Mouse (Mus musculus): ENCODE measurements around the gene Sertad2. TPM values are rescaled to one million over a fixed set of nuclear protein-coding genes. Genes with fewer than 3 reads are reported as not detected.

Sertad2 gene
- total and polyA plus RNA-seq, 3 experiments = 5.9 to 13.1 (median 6.0) TPM

- H3K4me2 ChIP-seq (ENCODE audit: insufficient read depth, low read depth, poor library complexity, severe bottlenecking) = no peak overlapping the region
- no peak overlapping the region for H3K27ac ChIP-seq (ENCODE audit: insufficient read depth, low read depth)
- H3K27me3 ChIP-seq (replicated peaks) = no peaks in the 10 kb centered on the region
- in situ Hi-C loops (cut with MboI; ENCODE audit: low pct_ligation_motif_present, low pct_unique_long_range_greater_than_20kb, low sequenced_read_pairs) (no loop called here), dilution Hi-C loops (cut with MboI; ENCODE audit: extremely low pct_ligation_motif_present, extremely low pct_unique_long_range_greater_than_20kb, low sequenced_read_pairs) (no loop called here)
- no peak overlapping the region for H3K4me3 ChIP-seq (replicated peaks in 1 of 3; ENCODE audit: low read depth in 2 of 3, low read length in 2 of 3, poor library complexity in 1 of 3)
- no peak for DNase-seq (ENCODE audit: extremely low read depth)
- H3K36me3 ChIP-seq (replicated peaks in 1 of 2; ENCODE audit: control insufficient read depth in 1 of 2, insufficient read depth in 1 of 2, low read length in 1 of 2) = peaks cover 22 to 62% of the 10 kb centered on the region in 2 experiments
- peaks cover 3 to 28% of the 10 kb centered on the region in 2 experiments; a peak in 3 of 4 replicates for H3K4me1 ChIP-seq (ENCODE audit: control insufficient read depth in 1 of 2, insufficient read depth in 2 of 2)
- no peaks in the 10 kb centered on the region for H3K9me3 ChIP-seq (replicated peaks; ENCODE audit: low read length)
- H3K9ac ChIP-seq (ENCODE audit: insufficient read depth, low read depth) = no peak overlapping the region
- peaks cover 7% of the 10 kb centered on the region; the same call in 1 of the 2 replicates for H3K79me2 ChIP-seq (replicated peaks; ENCODE audit: control insufficient read depth, extremely low read depth, insufficient read depth, poor library complexity, severe bottlenecking)
- TF ChIP-seq KAT2A (IDR thresholded peaks at IDR 0.05; ENCODE audit: insufficient replicate concordance, low read length) (no peak), CTCF (conservative IDR thresholded peaks at IDR 0.05 in 1 of 2, IDR thresholded peaks at IDR 0.05 in 1 of 2; ENCODE audit: low read depth in 2 of 2, low read length in 2 of 2) (0 out of 4 replicates have a peak, but pooled peaks of 1 of the 2 experiments have one; percentile 15)
Measured at GRCm38 (mm10) chr11:20649477-20649876, 106.4 kb downstream of the Sertad2 start.

- no peak overlapping the region for H3K4me2 ChIP-seq (ENCODE audit: insufficient read depth, low read depth, poor library complexity, severe bottlenecking)
- H3K4me3 ChIP-seq (replicated peaks in 1 of 3; ENCODE audit: low read depth in 2 of 3, low read length in 2 of 3, poor library complexity in 1 of 3) = no peak overlapping the region
- TF ChIP-seq MAX (IDR thresholded peaks at IDR 0.05; ENCODE audit: low read length) (no peak), USF2 (conservative IDR thresholded peaks at IDR 0.05; ENCODE audit: low read depth, low read length) (no peak), GABPA (IDR thresholded peaks at IDR 0.05; ENCODE audit: insufficient replicate concordance, low read depth, low read length) (no peak), POLR2A (IDR thresholded peaks at IDR 0.05; ENCODE audit: low read depth, low read length) (no peak), SIN3A (IDR thresholded peaks at IDR 0.05; ENCODE audit: low read length) (no peak), USF1 (IDR thresholded peaks at IDR 0.05; ENCODE audit: low read depth, low read length) (no peak), RAD21 (IDR thresholded peaks at IDR 0.05; ENCODE audit: low read depth, low read length) (no peak), ZKSCAN1 (IDR thresholded peaks at IDR 0.05; ENCODE audit: borderline replicate concordance, low read depth, low read length) (no peak), EP300 (IDR thresholded peaks at IDR 0.05; ENCODE audit: low read length) (no peak), ZMIZ1 (IDR thresholded peaks at IDR 0.05; ENCODE audit: low read depth, low read length) (no peak), HCFC1 (IDR thresholded peaks at IDR 0.05; ENCODE audit: low read depth, low read length) (no peak), NRF1 (IDR thresholded peaks at IDR 0.05; ENCODE audit: low read depth, low read length) (no peak), ELF1 (IDR thresholded peaks at IDR 0.05; ENCODE audit: low read depth, low read length) (no peak), POLR2AphosphoS2 (IDR thresholded peaks at IDR 0.05; ENCODE audit: low read depth, low read length) (no peak), MXI1 (IDR thresholded peaks at IDR 0.05; ENCODE audit: low read depth, low read length) (no peak)
- H3K9ac ChIP-seq (ENCODE audit: insufficient read depth, low read depth) = no peak overlapping the region
- DNase-seq (ENCODE audit: extremely low read depth) = no peak
- H3K9me3 ChIP-seq (replicated peaks; ENCODE audit: low read length) = no peaks in the 10 kb centered on the region
- in situ Hi-C loops (cut with MboI; ENCODE audit: low pct_ligation_motif_present, low pct_unique_long_range_greater_than_20kb, low sequenced_read_pairs) = no loop called here
- peaks cover 7% of the 10 kb centered on the region; the same call in 1 of the 2 replicates for H3K79me2 ChIP-seq (replicated peaks; ENCODE audit: control insufficient read depth, extremely low read depth, insufficient read depth, poor library complexity, severe bottlenecking)
- peaks cover 3 to 27% of the 10 kb centered on the region in 2 experiments; a peak in 3 of 4 replicates for H3K4me1 ChIP-seq (ENCODE audit: control insufficient read depth in 1 of 2, insufficient read depth in 2 of 2)
- dilution Hi-C loops (cut with MboI; ENCODE audit: extremely low pct_ligation_motif_present, extremely low pct_unique_long_range_greater_than_20kb, low sequenced_read_pairs) = no loop called here
- H3K27ac ChIP-seq (ENCODE audit: insufficient read depth, low read depth) = no peak overlapping the region
- H3K27me3 ChIP-seq (replicated peaks) = no peaks in the 10 kb centered on the region
- H3K36me3 ChIP-seq (replicated peaks in 1 of 2; ENCODE audit: control insufficient read depth in 1 of 2, insufficient read depth in 1 of 2, low read length in 1 of 2) = peaks cover 22 to 67% of the 10 kb centered on the region in 2 experiments
Measured at GRCm38 (mm10) chr11:20650006-20650639, 107.1 kb downstream of the Sertad2 start.
